Mouse (Mus musculus) gastrocnemius, postnatal 25 days (tissue): Measurements from ENCODE around the gene Tfcp2l1. TPM values are rescaled to one million over a fixed set of nuclear protein-coding genes. Genes with fewer than 3 reads are reported as not detected.

Experiments
- DNase-seq: peaks from one replicate; pipeline ENCODE4 v3.0.0; 2022
- total RNA-seq, 2 experiments: library from RNA; stranded (reverse); gene quantifications; 1 replicate in 1 of 2; 2 replicates in 1 of 2; pipeline ENCODE4 v1.2.3; 2021

Tfcp2l1 gene
- total RNA-seq, 2 experiments from 2014 or later, result 0.48 to 1.8 TPM

- DNase-seq, result no peak
These were observed 23.0 kb downstream of the Tfcp2l1 start for GRCm38 (mm10) chr1:118650771-118651080.

- DNase-seq, result no peak
These were observed 31.0 kb downstream of the Tfcp2l1 start for GRCm38 (mm10) chr1:118658716-118659115.

- no peak for DNase-seq
These were observed 33.2 kb downstream of the Tfcp2l1 start for GRCm38 (mm10) chr1:118660880-118661465.

- DNase-seq, result no peak
These were observed 35.3 kb downstream of the Tfcp2l1 start for GRCm38 (mm10) chr1:118663062-118663461.

GRCm38 (mm10) chr1:118667536-118667935 is 39.8 kb downstream of the Tfcp2l1 start:
- DNase-seq, result no peak

- DNase-seq, result no peak
These were observed 44.5 kb downstream of the Tfcp2l1 start for GRCm38 (mm10) chr1:118672196-118672595.

- no peak for DNase-seq
These were observed 46.4 kb downstream of the Tfcp2l1 start for GRCm38 (mm10) chr1:118674176-118674575.

GRCm38 (mm10) chr1:118681980-118682379 is 54.2 kb downstream of the Tfcp2l1 start:
- DNase-seq, result no peak

GRCm38 (mm10) chr1:118683686-118684085 is 55.9 kb downstream of the Tfcp2l1 start:
- no peak for DNase-seq

- DNase-seq, result no peak
These were observed 60.0 kb downstream of the Tfcp2l1 start for GRCm38 (mm10) chr1:118687726-118688125.

GRCm38 (mm10) chr1:118689830-118690229 is 62.1 kb downstream of the Tfcp2l1 start:
- no peak for DNase-seq

- no peak for DNase-seq
These were observed 66.7 kb downstream of the Tfcp2l1 start for GRCm38 (mm10) chr1:118694436-118694835.

- DNase-seq, result no peak
These were observed 70.2 kb downstream of the Tfcp2l1 start for GRCm38 (mm10) chr1:118697906-118698305.

GRCm38 (mm10) chr1:118699118-118699890 is 71.6 kb downstream of the Tfcp2l1 start:
- DNase-seq, result no peak

GRCm38 (mm10) chr1:118699961-118700360 is 72.2 kb downstream of the Tfcp2l1 start:
- no peak for DNase-seq

GRCm38 (mm10) chr1:118711606-118712005 is 83.9 kb downstream of the Tfcp2l1 start:
- DNase-seq, result no peak

GRCm38 (mm10) chr1:118716225-118716624 is 88.5 kb downstream of the Tfcp2l1 start:
- DNase-seq, result no peak

GRCm38 (mm10) chr1:118718055-118718454 is 90.3 kb downstream of the Tfcp2l1 start:
- no peak for DNase-seq

GRCm38 (mm10) chr1:118719699-118720098 is 92.0 kb downstream of the Tfcp2l1 start:
- no peak for DNase-seq

GRCm38 (mm10) chr1:118720474-118721095 is 92.8 kb downstream of the Tfcp2l1 start:
- no peak for DNase-seq

GRCm38 (mm10) chr1:118727075-118727474 is 99.3 kb downstream of the Tfcp2l1 start:
- no peak for DNase-seq

- DNase-seq, result no peak
These were observed 101.1 kb downstream of the Tfcp2l1 start for GRCm38 (mm10) chr1:118728796-118729195.
